Mouse (Mus musculus) hematopoietic multipotent progenitor cell, adult 10-12 weeks (in vitro differentiated cells): ENCODE measurements around the gene Gm10096. TPM values are rescaled to one million over a fixed set of nuclear protein-coding genes. Genes with fewer than 3 reads are reported as not detected.

ENCODE experiments used
- polyA plus RNA-seq: library from polyadenylated mRNA; stranded (reverse); fragments of >175 nt; gene quantifications from 2 replicates; pipeline ENCODE4 v1.2.3, GENCODE M21; 2012; ENCODE audit warnings: low replicate concordance

Gm10096 gene
- not detected in 2 replicates for polyA plus RNA-seq

DNA sequence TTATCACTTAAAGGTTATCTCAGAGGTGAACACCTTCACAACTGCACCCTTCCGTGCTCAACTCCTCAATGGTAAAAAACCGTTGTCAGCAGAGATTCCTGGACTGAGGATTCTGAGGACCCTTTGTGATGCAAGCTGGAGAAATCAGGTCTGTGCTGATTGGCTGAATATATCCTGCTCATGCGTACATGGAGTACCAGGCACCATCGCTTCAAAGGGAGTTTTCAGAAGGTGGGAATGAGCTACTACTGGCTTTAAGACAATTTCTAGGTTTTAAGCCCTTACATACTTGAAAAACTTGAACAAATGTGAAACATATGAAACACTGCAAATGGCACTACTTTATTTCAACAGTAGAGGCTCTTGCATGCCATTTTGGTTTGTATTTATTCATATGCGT is at the start of gene Gm10096:
Gm10096 (minus strand) TSS at position 101 of the 400 bp plus-strand sequence.

